ENCODE assay signal across 35 mouse cellular contexts in genomic region chr7:29448830-29449229, GRCm38 (mm10).
DNase-seq lines count a peak whose midpoint lies in the region; ATAC-seq and TF ChIP-seq lines count a peak whose summit lies in the region.
"Had no signal": no experiment of that assay in that cellular context is flagged by ENCODE, and none has a peak within 500 bp of the region (broad histone marks: within the 10 kb centered on the region; RNA-seq: fewer than 3 reads in every experiment).

No protein-coding gene starts in this region.

- DNase-seq in layer of hippocampus, adult 18-20 months (ENCODE audit: low spot score in 2 of 2) = peak; percentile 60 to 71
- DNase-seq in layer of hippocampus, postnatal 25 days (ENCODE audit: extremely low spot score in 1 of 2, low spot score in 1 of 2) = no peak
- peak; percentile 50 to 82 for DNase-seq in left cerebral cortex, postnatal 25 days (ENCODE audit: low spot score in 2 of 2)
- no peak for DNase-seq in left cerebral cortex, postnatal 10 days (ENCODE audit: extremely low spot score in 1 of 2, low spot score in 2 of 2)
- no peak for DNase-seq in limb, embryonic 10.5 days (ENCODE audit: low spot score)
- DNase-seq in liver, embryonic 11.5 days (ENCODE audit: low spot score) = no peak
- DNase-seq: adrenal gland, postnatal 25 days; cerebellum, adult 18-20 months; cerebellum, postnatal 10 days; gastrocnemius, adult 2 months; gastrocnemius, postnatal 36 days; heart, adult 18-20 months; heart, postnatal 36 days; kidney, adult 8-10 months; kidney, postnatal 4 days; liver, embryonic 13.5 days; lung, adult 18-20 months; lung, postnatal 4 days; thymus, postnatal 4 days had no signal

- H3K4me3 ChIP-seq in E14TG2a.4 (replicated peaks; ENCODE audit: low read length) = 0 out of 2 replicates have a peak overlapping the region, but pooled peaks have one; percentile 27
- H3K4me3 ChIP-seq in limb, embryonic 10.5 days = no peak overlapping the region
- H3K4me3 ChIP-seq in liver, embryonic 11.5 days (ENCODE audit: low read depth, low read length) = no peak overlapping the region
- H3K4me3 ChIP-seq: embryonic facial prominence, embryonic 13.5 days; forebrain, embryonic 10.5 days; forebrain, embryonic 15.5 days; gastrocnemius, adult 2 months; hindbrain, embryonic 12.5 days; intestine, embryonic 15.5 days; limb, embryonic 13.5 days; liver, embryonic 13.5 days; megakaryocyte, embryonic 14.5 days; midbrain, embryonic 12.5 days; myocyte; neural tube, embryonic 12.5 days had no signal

- no peak overlapping the region for H3K4me2 ChIP-seq in liver, embryonic 11.5 days
- H3K4me2 ChIP-seq: embryonic facial prominence, embryonic 13.5 days; forebrain, embryonic 15.5 days; heart, embryonic 11.5 days; hindbrain, embryonic 12.5 days; intestine, embryonic 15.5 days; limb, embryonic 13.5 days; liver, embryonic 13.5 days; midbrain, embryonic 12.5 days; neural tube, embryonic 12.5 days had no signal

- no peak for ATAC-seq in liver, embryonic 11.5 days (replicated peaks; ENCODE audit: low FRiP score)
- ATAC-seq: CD4-positive, CD25-positive, alpha-beta regulatory T cell, adult 4 months; forebrain, embryonic 15.5 days; hindbrain, postnatal 0 days; intestine, embryonic 15.5 days; lung, postnatal 0 days had no signal

- peaks cover 3% of the 10 kb centered on the region; the same call in 1 of the 2 replicates for H3K36me3 ChIP-seq in E14TG2a.4 (ENCODE audit: insufficient read depth, low read length)
- H3K36me3 ChIP-seq in limb, embryonic 10.5 days = no peaks in the 10 kb centered on the region
- no peaks in the 10 kb centered on the region for H3K36me3 ChIP-seq in liver, embryonic 11.5 days (ENCODE audit: control insufficient read depth, insufficient read depth, low read length)
- H3K36me3 ChIP-seq: embryonic facial prominence, embryonic 13.5 days; forebrain, embryonic 10.5 days; forebrain, embryonic 15.5 days; hindbrain, embryonic 12.5 days; intestine, embryonic 15.5 days; limb, embryonic 13.5 days; liver, embryonic 13.5 days; midbrain, embryonic 12.5 days; neural tube, embryonic 12.5 days had no signal

- H3K4me1 ChIP-seq in E14TG2a.4 (replicated peaks; ENCODE audit: low read depth, low read length) = peaks cover 97% of the 10 kb centered on the region
- H3K4me1 ChIP-seq in limb, embryonic 10.5 days = peaks cover 55% of the 10 kb centered on the region
- H3K4me1 ChIP-seq in liver, embryonic 11.5 days (replicated peaks; ENCODE audit: control insufficient read depth, insufficient read depth, low read length) = peaks cover 9% of the 10 kb centered on the region

- H3K9me3 ChIP-seq in E14TG2a.4 (ENCODE audit: low read length) = no peaks in the 10 kb centered on the region
- no peaks in the 10 kb centered on the region for H3K9me3 ChIP-seq in limb, embryonic 10.5 days (replicated peaks)
- H3K9me3 ChIP-seq in liver, embryonic 11.5 days (ENCODE audit: control insufficient read depth, low read length) = no peaks in the 10 kb centered on the region
- H3K9me3 ChIP-seq: embryonic facial prominence, embryonic 13.5 days; forebrain, embryonic 10.5 days; forebrain, embryonic 15.5 days; hindbrain, embryonic 12.5 days; intestine, embryonic 15.5 days; limb, embryonic 13.5 days; liver, embryonic 13.5 days; megakaryocyte, embryonic 14.5 days; midbrain, embryonic 12.5 days; neural tube, embryonic 12.5 days had no signal

- TF ChIP-seq CTCF in E14TG2a.4 (conservative IDR thresholded peaks at IDR 0.05; ENCODE audit: low read length) = no peak

- intact Hi-C loops in left cerebral cortex, postnatal 25 days (cut with DNase I) = no loop called here
- intact Hi-C loops in left cerebral cortex, postnatal 10 days (cut with DNase I) = no loop called here

- no peak overlapping the region for H3K9ac ChIP-seq in liver, embryonic 11.5 days (ENCODE audit: low read depth, low read length)
- H3K9ac ChIP-seq: embryonic facial prominence, embryonic 13.5 days; forebrain, embryonic 15.5 days; hindbrain, embryonic 12.5 days; intestine, embryonic 15.5 days; limb, embryonic 13.5 days; liver, embryonic 13.5 days; midbrain, embryonic 12.5 days; neural tube, embryonic 12.5 days had no signal

- no peaks in the 10 kb centered on the region for H3K27me3 ChIP-seq in E14TG2a.4 (ENCODE audit: insufficient read depth, low read length)
- no peaks in the 10 kb centered on the region for H3K27me3 ChIP-seq in limb, embryonic 10.5 days (ENCODE audit: low read depth, poor library complexity, severe bottlenecking)
- H3K27me3 ChIP-seq in liver, embryonic 11.5 days (replicated peaks; ENCODE audit: control insufficient read depth, insufficient read depth, low read length) = no peaks in the 10 kb centered on the region
- H3K27me3 ChIP-seq: embryonic facial prominence, embryonic 13.5 days; forebrain, embryonic 15.5 days; intestine, embryonic 15.5 days; limb, embryonic 13.5 days; liver, embryonic 13.5 days; neural tube, embryonic 12.5 days had no signal

- 91% methylated on average over 6 of the region's 6 CpGs for WGBS in limb, embryonic 10.5 days
- 91% methylated on average over 6 of the region's 6 CpGs for WGBS in liver, embryonic 11.5 days

- 0 out of 2 replicates have a peak overlapping the region, but pooled peaks have one; percentile 26 for H3K27ac ChIP-seq in limb, embryonic 10.5 days
- no peak overlapping the region for H3K27ac ChIP-seq in liver, embryonic 11.5 days (ENCODE audit: low read depth, low read length)
- H3K27ac ChIP-seq: embryonic facial prominence, embryonic 13.5 days; forebrain, embryonic 10.5 days; forebrain, embryonic 15.5 days; gastrocnemius, adult 2 months; hindbrain, embryonic 12.5 days; hindbrain, postnatal 0 days; intestine, embryonic 15.5 days; kidney, postnatal 0 days; limb, embryonic 13.5 days; liver, embryonic 13.5 days; midbrain, embryonic 12.5 days; neural tube, embryonic 12.5 days had no signal

Comparison
In these comparisons a context has a peak if more than half of its experiments do, and no peak if none do; other contexts are left out.
1. DNase-seq: peak in layer of hippocampus, adult 18-20 months (2 of 2) and left cerebral cortex, postnatal 25 days (2 of 2); none in layer of hippocampus, postnatal 25 days (0 of 2), left cerebral cortex, postnatal 10 days (0 of 2), limb, embryonic 10.5 days (single experiment) and liver, embryonic 11.5 days (single experiment).